Comparison of ENCODE assay signal across 8 mouse cellular contexts in the genomic region with DNA sequence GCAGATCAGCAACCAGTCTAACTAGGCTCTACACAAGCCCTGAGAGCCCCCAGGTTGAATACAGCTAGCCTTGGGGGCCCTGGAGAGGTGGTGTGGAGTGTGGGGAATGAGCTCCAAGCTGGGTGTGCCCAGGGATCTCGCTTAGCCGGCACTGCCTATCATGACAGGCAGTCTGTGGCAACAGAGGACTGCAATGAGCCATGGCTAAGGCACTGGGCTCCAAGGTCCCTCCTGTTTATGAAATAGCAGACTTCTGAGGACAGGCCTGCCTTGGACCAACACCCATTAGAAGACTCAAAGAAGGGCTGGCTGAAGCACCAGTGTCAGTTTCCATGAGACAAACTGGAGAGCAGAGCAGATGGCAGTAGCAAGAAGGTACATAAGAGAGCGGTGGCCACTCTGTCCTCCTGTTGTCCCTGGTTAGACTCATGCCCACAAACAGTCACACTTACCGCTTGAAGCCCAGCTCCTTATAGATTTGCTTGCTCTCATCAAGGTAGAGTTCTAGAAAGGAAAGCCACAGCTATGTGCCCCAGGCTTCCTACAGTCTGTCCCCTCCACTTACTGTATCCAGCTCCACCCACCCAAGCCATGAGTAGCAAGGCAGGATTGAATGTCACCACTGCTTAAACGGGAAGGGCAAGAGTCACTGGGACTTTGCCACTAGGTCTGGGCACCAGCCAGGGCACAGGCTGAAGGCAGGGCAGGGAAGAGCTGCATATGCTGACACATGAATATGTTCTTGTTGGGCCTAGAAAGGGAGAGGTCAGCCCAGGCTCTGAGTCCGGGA. TPM values are rescaled to one million over a fixed set of nuclear protein-coding genes. Genes with fewer than 3 reads are reported as not detected.
DNase-seq lines count a peak whose midpoint lies in the region; ATAC-seq and TF ChIP-seq lines count a peak whose summit lies in the region.

No protein-coding gene starts in this region.

- no peaks in the 10 kb centered on the region for H3K36me3 ChIP-seq in thymus, adult 2 months (ENCODE audit: control insufficient read depth, insufficient read depth, low read length)
- H3K36me3 ChIP-seq in forebrain, embryonic 14.5 days (ENCODE audit: control insufficient read depth, insufficient read depth, low read length), result no peaks in the 10 kb centered on the region
- H3K36me3 ChIP-seq in intestine, embryonic 15.5 days, result no peaks in the 10 kb centered on the region
- no peaks in the 10 kb centered on the region for H3K36me3 ChIP-seq in midbrain, embryonic 15.5 days (replicated peaks)

- 69% methylated on average over 6 of the region's 6 CpGs for WGBS in thymus, adult 2 months
- 74% methylated on average over 6 of the region's 6 CpGs for WGBS in forebrain, embryonic 14.5 days
- WGBS in intestine, embryonic 15.5 days, result 58% methylated on average over 6 of the region's 6 CpGs
- WGBS in midbrain, embryonic 15.5 days, result 67% methylated on average over 6 of the region's 6 CpGs

- no peak for TF ChIP-seq POLR2A in thymus, adult 2 months (IDR thresholded peaks at IDR 0.05; ENCODE audit: control insufficient read depth, extremely low read depth, insufficient read depth, low read length, poor library complexity)

- H3K4me2 ChIP-seq in forebrain, embryonic 14.5 days (ENCODE audit: low read length), result peak overlapping the region; percentile 94
- peak overlapping the region; percentile 90 for H3K4me2 ChIP-seq in intestine, embryonic 15.5 days (replicated peaks)
- peak overlapping the region; percentile 97 for H3K4me2 ChIP-seq in midbrain, embryonic 15.5 days

- intact Hi-C loops in left cerebral cortex, postnatal 25 days (cut with DNase I), result no loop called here

- H3K27me3 ChIP-seq in thymus, adult 2 months (ENCODE audit: control insufficient read depth, insufficient read depth, low read length), result no peaks in the 10 kb centered on the region
- no peaks in the 10 kb centered on the region for H3K27me3 ChIP-seq in forebrain, embryonic 14.5 days (replicated peaks; ENCODE audit: control insufficient read depth, insufficient read depth, low read length)
- no peaks in the 10 kb centered on the region for H3K27me3 ChIP-seq in intestine, embryonic 15.5 days (replicated peaks)
- H3K27me3 ChIP-seq in midbrain, embryonic 15.5 days (replicated peaks), result no peaks in the 10 kb centered on the region

- no peak for DNase-seq in thymus, adult 2 months
- DNase-seq in thymus, postnatal 14 days, result no peak
- DNase-seq in forebrain, embryonic 14.5 days (ENCODE audit: low spot score), result no peak
- DNase-seq in left cerebral cortex, postnatal 25 days (ENCODE audit: low spot score in 2 of 2), result no peak
- DNase-seq in yolk sac, embryonic 10.5 days (ENCODE audit: low spot score), result no peak

- TF ChIP-seq CTCF in thymus, adult 2 months (IDR thresholded peaks at IDR 0.05; ENCODE audit: borderline replicate concordance, control insufficient read depth, extremely low read depth, insufficient read depth, low read length, poor library complexity), result no peak

- no peaks in the 10 kb centered on the region for H3K9me3 ChIP-seq in forebrain, embryonic 14.5 days (replicated peaks; ENCODE audit: control insufficient read depth, low read length)
- no peaks in the 10 kb centered on the region for H3K9me3 ChIP-seq in intestine, embryonic 15.5 days
- H3K9me3 ChIP-seq in midbrain, embryonic 15.5 days, result no peaks in the 10 kb centered on the region

- H3K9ac ChIP-seq in forebrain, embryonic 14.5 days (ENCODE audit: low read length), result peak overlapping the region; percentile 73
- H3K9ac ChIP-seq in intestine, embryonic 15.5 days, result peak overlapping the region; percentile 62
- H3K9ac ChIP-seq in midbrain, embryonic 15.5 days, result peak overlapping the region; percentile 59

- peak overlapping the region; percentile 46; the same call in 1 of the 2 replicates for H3K4me3 ChIP-seq in thymus, adult 2 months (ENCODE audit: control insufficient read depth, insufficient read depth, low read length)
- peak overlapping the region; percentile 53 for H3K4me3 ChIP-seq in forebrain, embryonic 14.5 days (ENCODE audit: low read depth, low read length)
- H3K4me3 ChIP-seq in intestine, embryonic 15.5 days (replicated peaks), result peak overlapping the region; percentile 50
- H3K4me3 ChIP-seq in midbrain, embryonic 15.5 days, result peak overlapping the region; percentile 61

- peaks cover 15% of the 10 kb centered on the region for H3K4me1 ChIP-seq in thymus, adult 2 months (replicated peaks; ENCODE audit: control insufficient read depth, insufficient read depth, low read length)
- peaks cover 11% of the 10 kb centered on the region; the same call in 1 of the 2 replicates for H3K4me1 ChIP-seq in forebrain, embryonic 14.5 days (ENCODE audit: control insufficient read depth, insufficient read depth, low read length)
- H3K4me1 ChIP-seq in intestine, embryonic 15.5 days (replicated peaks), result peaks cover 18% of the 10 kb centered on the region
- peaks cover 20% of the 10 kb centered on the region for H3K4me1 ChIP-seq in midbrain, embryonic 15.5 days

- ATAC-seq in forebrain, embryonic 14.5 days, result no peak
- ATAC-seq in intestine, embryonic 15.5 days, result no peak
- ATAC-seq in midbrain, embryonic 15.5 days (replicated peaks), result 0 out of 2 replicates have a peak, but pooled peaks have one; percentile 1
- ATAC-seq in frontal cortex, adult (ENCODE audit: low TSS enrichment), result no peak

- H3K27ac ChIP-seq in thymus, adult 2 months (ENCODE audit: control insufficient read depth, insufficient read depth, low read length), result no peak overlapping the region
- no peak overlapping the region for H3K27ac ChIP-seq in forebrain, embryonic 14.5 days (ENCODE audit: low read depth, low read length)
- H3K27ac ChIP-seq in intestine, embryonic 15.5 days, result no peak overlapping the region
- peak overlapping the region; percentile 74 for H3K27ac ChIP-seq in midbrain, embryonic 15.5 days

RNA-seq across cellular contexts. Expression of a gene that starts 1.1 kb away (rescaled TPM):
- polyA plus RNA-seq in thymus, adult 2 months (2012; rRNA removed), result 77.1 and 105 TPM in 2 replicates
- polyA plus RNA-seq in forebrain, embryonic 14.5 days (2014; fragmentation: Nextera tagmentation; extraction: Ambion mirVana), result 40.3 and 45.9 TPM in 2 replicates
- 32.0 and 37.2 TPM in 2 replicates for polyA plus RNA-seq in intestine, embryonic 15.5 days (2015; fragmentation: Nextera tagmentation; extraction: Ambion mirVana)
- 56.1 and 62.6 TPM in 2 replicates for polyA plus RNA-seq in midbrain, embryonic 15.5 days (2015; fragmentation: Nextera tagmentation; extraction: Ambion mirVana)
- total RNA-seq in left cerebral cortex, postnatal 25 days (2021), result 10 to 100 TPM; 47.5 to 51.4 TPM

RNA-seq across cellular contexts. Expression of a gene that starts 28.5 kb away (rescaled TPM):
- 0.23 TPM in 2 replicates for polyA plus RNA-seq in thymus, adult 2 months (2012; rRNA removed)
- polyA plus RNA-seq in forebrain, embryonic 14.5 days (2014; fragmentation: Nextera tagmentation; extraction: Ambion mirVana), result 0.13 and 0.37 TPM in 2 replicates
- polyA plus RNA-seq in intestine, embryonic 15.5 days (2015; fragmentation: Nextera tagmentation; extraction: Ambion mirVana), result 0.20 and 0.34 TPM in 2 replicates
- 0.31 and 0.49 TPM in 2 replicates for polyA plus RNA-seq in midbrain, embryonic 15.5 days (2015; fragmentation: Nextera tagmentation; extraction: Ambion mirVana)
- under 1 TPM; 0.48 to 0.85 TPM for total RNA-seq in left cerebral cortex, postnatal 25 days (2021)

RNA-seq across cellular contexts. Expression of a gene that starts 30.5 kb away (rescaled TPM):
- polyA plus RNA-seq in thymus, adult 2 months (2012; rRNA removed), result 215 and 227 TPM in 2 replicates
- polyA plus RNA-seq in forebrain, embryonic 14.5 days (2014; fragmentation: Nextera tagmentation; extraction: Ambion mirVana), result not detected in 2 replicates
- polyA plus RNA-seq in intestine, embryonic 15.5 days (2015; fragmentation: Nextera tagmentation; extraction: Ambion mirVana), result 3.0 and 3.6 TPM in 2 replicates
- 0.19 and 0.28 TPM in 2 replicates for polyA plus RNA-seq in midbrain, embryonic 15.5 days (2015; fragmentation: Nextera tagmentation; extraction: Ambion mirVana)
- 1 to 10 TPM; 1.3 to 1.7 TPM for total RNA-seq in left cerebral cortex, postnatal 25 days (2021)

Comparison
In these comparisons a context has a peak if more than half of its experiments do, and no peak if none do; other contexts are left out.
1. RNA of a gene that starts 30.5 kb away (polyA plus RNA-seq): 215 to 227 TPM in thymus, adult 2 months; 3.0 to 3.6 TPM in intestine, embryonic 15.5 days, 0.19 to 0.28 TPM in midbrain, embryonic 15.5 days and not detected in forebrain, embryonic 14.5 days; every median in the first group is over 10 times any median in the second.
2. Peak in every context shown above with its lines, with median percentiles within 50 percentile points of each other: H3K4me3 ChIP-seq, H3K4me2 ChIP-seq and H3K9ac ChIP-seq.